Mouse (Mus musculus) lung, postnatal 0 days (tissue): ENCODE data around the gene Ssh2. TPM values are rescaled to one million over a fixed set of nuclear protein-coding genes. Genes with fewer than 3 reads are reported as not detected.

Experiments used
- ATAC-seq: fragments of 200-750 bp; cut with Nextera tagmentation; 2 replicates; pipeline ENCODE4 v1.8.0; 2017; ENCODE audit warnings: moderate library complexity
- DNase-seq: peaks from one replicate; pipeline ENCODE4 v3.0.0-alpha.2; 2016; ENCODE audit warnings: low spot score
- H3K27ac ChIP-seq: fragments of 300-500 bp; sonication (generic); 2 replicates; pipeline ENCODE4 v1.5.1; 2014; ENCODE audit warnings: antibody characterized with exemption, mild to moderate bottlenecking, low read length, mixed read lengths
- H3K27me3 ChIP-seq: fragments of 300-500 bp; sonication (generic); replicated peaks from 2 replicates; pipeline ENCODE4 v1.6.1; 2014; ENCODE audit warnings: low read length, mixed read lengths; ENCODE audit not compliant: insufficient read depth
- H3K36me3 ChIP-seq: fragments of 300-500 bp; sonication (generic); 2 replicates; pipeline ENCODE4 v1.6.1; 2014; ENCODE audit warnings: low read length, mixed read lengths; ENCODE audit not compliant: insufficient read depth
- H3K4me1 ChIP-seq: fragments of 300-500 bp; sonication (generic); 2 replicates; pipeline ENCODE4 v1.6.1; 2014; ENCODE audit warnings: antibody characterized with exemption, low read depth, low read length, mixed read lengths; ENCODE audit not compliant: insufficient read depth
- H3K4me2 ChIP-seq: fragments of 300-500 bp; sonication (generic); replicated peaks from 2 replicates; pipeline ENCODE4 v1.6.1; 2014; ENCODE audit warnings: low read depth, mild to moderate bottlenecking, low read length, moderate library complexity, mixed read lengths
- H3K4me3 ChIP-seq: fragments of 300-500 bp; sonication (generic); 2 replicates; pipeline ENCODE4 v1.5.1; 2014; ENCODE audit warnings: low read depth, low read length
- H3K9ac ChIP-seq: fragments of 300-500 bp; sonication (generic); replicated peaks from 2 replicates; pipeline ENCODE4 v1.6.1; 2014; ENCODE audit warnings: low read depth, mild to moderate bottlenecking
- H3K9me3 ChIP-seq: fragments of 300-500 bp; sonication (generic); 2 replicates; pipeline ENCODE4 v1.6.1; 2016; ENCODE audit warnings: low read length, mixed read lengths
- CTCF ChIP-seq: IDR thresholded peaks from 2 replicates; pipeline ENCODE4 v1.5.1; 2016; ENCODE audit warnings: antibody characterized with exemption, mild to moderate bottlenecking
- EP300 ChIP-seq: IDR thresholded peaks from 2 replicates; pipeline ENCODE4 v1.6.1; 2016; ENCODE audit warnings: antibody characterized with exemption, mild to moderate bottlenecking, control low read depth
- WGBS: fragments of 180-500 bp; shearing (Covaris S2); extraction: QIAGEN DNeasy Blood & Tissue Kit; methylation state at CpG from one replicate; pipeline ENCODE4 v1.1.7; 2014; 5-methylcytosine and 5-hydroxymethylcytosine counted together
- polyA plus RNA-seq: library from polyadenylated mRNA; unstranded; fragments of >200 nt; fragmentation: Nextera tagmentation; extraction: Ambion mirVana; gene quantifications from 2 replicates; pipeline ENCODE4 v1.2.1, GENCODE M21; 2015

The Ssh2 gene
- polyA plus RNA-seq, 1 experiment from 2014 or later: 13.2 TPM

DNA sequence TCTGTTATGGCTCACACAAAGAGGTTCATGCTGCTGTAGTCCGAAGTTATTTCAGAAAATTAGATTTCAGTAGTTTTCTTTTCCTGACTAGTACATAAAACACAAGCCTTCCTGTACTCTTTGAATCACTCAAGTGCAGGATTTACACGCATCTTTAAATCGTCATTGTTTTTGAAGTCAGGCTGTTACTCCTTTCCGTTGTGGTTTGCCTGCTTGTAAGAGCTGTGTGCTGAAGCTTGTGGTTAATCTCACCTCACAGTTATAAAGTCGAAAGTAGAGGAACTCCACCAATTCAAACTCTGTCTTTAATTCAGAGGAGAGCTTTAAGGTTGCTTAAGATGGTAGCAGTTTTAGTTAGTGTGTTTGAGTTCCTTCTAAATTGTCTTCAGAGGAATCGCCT, 132.9 kb downstream of the Ssh2 start:
- 14% methylated on average over 6 of the region's 6 CpGs for WGBS
- Histone ChIP-seq H3K36me3 (no peaks in the 10 kb centered on the region), H3K4me2 (peak overlapping the region; percentile 54), H3K9ac (peak overlapping the region; percentile 78), H3K4me3 (peak overlapping the region; percentile 86), H3K27me3 (no peaks in the 10 kb centered on the region), H3K4me1 (peaks cover 10% of the 10 kb centered on the region; the same call in 1 of the 2 replicates), H3K9me3 (no peaks in the 10 kb centered on the region), H3K27ac (0 out of 2 replicates have a peak overlapping the region, but pooled peaks have one; percentile 84)
- ATAC-seq (no peak), DNase-seq (peak; percentile 23)
- no peak for TF ChIP-seq EP300
- TF ChIP-seq CTCF: no peak

DNA sequence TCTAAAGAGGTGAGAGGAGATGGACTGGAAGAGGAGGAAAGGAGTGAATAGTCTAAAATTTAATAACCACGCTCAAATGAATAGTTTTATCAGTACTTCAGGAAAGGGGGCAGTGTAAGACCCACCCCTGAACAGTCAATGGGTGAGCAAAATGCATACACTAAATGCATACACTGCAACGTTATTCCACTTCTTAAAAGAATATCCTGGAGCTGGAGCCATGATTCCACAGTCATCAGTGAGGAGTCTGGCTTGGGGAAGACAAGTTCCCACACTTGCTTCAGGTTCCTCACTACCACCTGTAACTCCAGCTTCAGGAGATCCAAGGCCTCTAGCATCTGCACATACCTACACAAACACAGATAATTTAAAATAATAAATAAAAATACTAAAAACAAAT, 133.6 kb downstream of the Ssh2 start:
- H3K4me1 ChIP-seq: peaks cover 10% of the 10 kb centered on the region; the same call in 1 of the 2 replicates
- TF ChIP-seq CTCF (no peak), EP300 (no peak)
- no peak overlapping the region for H3K9ac ChIP-seq
- no peaks in the 10 kb centered on the region for H3K36me3 ChIP-seq
- DNase-seq (no peak), ATAC-seq (no peak)
- no peak overlapping the region for H3K27ac ChIP-seq
- 51% methylated on average over 2 of the region's 2 CpGs for WGBS
- peak overlapping the region; percentile 54 for H3K4me2 ChIP-seq
- H3K4me3 ChIP-seq: peak overlapping the region; percentile 86
- H3K27me3 ChIP-seq: no peaks in the 10 kb centered on the region
- H3K9me3 ChIP-seq: no peaks in the 10 kb centered on the region

DNA sequence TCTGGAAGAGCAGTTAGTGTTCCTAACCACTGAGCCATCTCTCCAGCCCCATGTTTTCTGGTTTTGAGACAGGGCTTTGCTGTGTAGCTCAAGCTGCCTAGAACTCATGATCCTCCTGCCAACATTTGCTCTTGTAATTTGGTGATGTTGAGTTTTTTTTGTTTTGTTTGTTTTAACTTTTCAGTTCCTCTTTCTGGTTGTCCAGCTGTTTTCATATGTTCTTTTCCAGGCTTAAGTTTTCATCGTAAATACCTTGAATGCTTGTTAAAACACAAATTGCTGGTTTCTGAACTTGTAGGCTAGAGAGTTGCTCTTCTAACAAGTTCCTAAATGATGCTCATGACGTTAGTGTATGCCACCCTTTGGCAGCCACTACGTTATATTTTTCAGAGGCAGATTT, 139.0 kb downstream of the Ssh2 start:
- WGBS: 57% methylated on average over 3 of the region's 3 CpGs
- H3K4me2 ChIP-seq: no peak overlapping the region
- no peak for TF ChIP-seq CTCF
- TF ChIP-seq EP300: no peak
- H3K27me3 ChIP-seq: no peaks in the 10 kb centered on the region
- DNase-seq (peak; percentile 16), ATAC-seq (no peak)
- no peaks in the 10 kb centered on the region for H3K9me3 ChIP-seq
- H3K4me3 ChIP-seq: no peak overlapping the region
- no peak overlapping the region for H3K9ac ChIP-seq
- no peak overlapping the region for H3K27ac ChIP-seq
- no peaks in the 10 kb centered on the region for H3K36me3 ChIP-seq
- H3K4me1 ChIP-seq: peaks cover 10% of the 10 kb centered on the region; the same call in 1 of the 2 replicates

DNA sequence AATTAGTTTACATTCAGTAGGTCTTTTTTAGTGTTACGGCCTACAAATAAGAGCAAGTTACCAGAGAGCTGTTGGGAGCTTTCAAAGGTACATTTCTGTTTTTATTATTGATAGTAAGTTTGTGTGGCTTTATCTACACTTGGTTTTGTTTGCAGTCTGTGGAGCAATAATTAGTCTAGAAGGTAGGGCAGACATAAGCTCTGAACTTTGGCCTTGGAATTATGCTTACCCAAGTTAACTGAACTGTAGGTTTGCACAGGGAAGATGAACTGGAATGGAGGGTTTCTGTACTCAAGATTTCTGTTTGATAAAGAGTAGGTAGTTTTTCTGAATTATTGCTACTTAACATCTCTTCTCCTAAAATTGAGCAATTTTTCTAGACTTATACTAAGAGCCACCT, 141.8 kb downstream of the Ssh2 start:
- H3K4me1 ChIP-seq: no peaks in the 10 kb centered on the region
- H3K9ac ChIP-seq: no peak overlapping the region
- no peaks in the 10 kb centered on the region for H3K36me3 ChIP-seq
- DNase-seq (no peak), ATAC-seq (no peak)
- WGBS: 98% methylated on average over 1 of the region's 1 CpGs
- TF ChIP-seq CTCF: no peak
- no peak overlapping the region for H3K27ac ChIP-seq
- H3K4me3 ChIP-seq: no peak overlapping the region
- H3K4me2 ChIP-seq: no peak overlapping the region
- H3K27me3 ChIP-seq: no peaks in the 10 kb centered on the region
- H3K9me3 ChIP-seq: no peaks in the 10 kb centered on the region

DNA sequence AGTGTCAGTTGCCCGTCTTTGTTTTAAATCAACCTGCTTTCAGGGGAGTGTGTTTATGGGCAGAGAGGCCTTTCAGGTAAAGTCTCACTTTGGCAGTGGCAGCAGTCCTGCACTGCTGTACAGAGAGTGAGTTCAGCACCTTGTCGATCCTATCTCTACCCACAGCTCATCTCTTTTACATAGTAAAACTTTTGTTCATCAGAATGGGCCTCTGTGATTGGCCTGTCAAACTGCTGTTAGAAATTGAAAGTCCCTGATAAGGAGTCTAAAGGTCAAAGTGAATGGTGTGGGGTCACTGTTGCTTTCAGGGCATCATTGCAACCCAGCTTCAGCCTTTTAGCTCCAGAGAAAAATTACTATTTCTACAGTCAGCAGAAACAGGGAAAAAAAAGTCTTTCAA, 147.4 kb downstream of the Ssh2 start:
- DNase-seq: no peak
- H3K36me3 ChIP-seq: no peaks in the 10 kb centered on the region
- WGBS: 63% methylated on average over 2 of the region's 2 CpGs
- no peak overlapping the region for H3K4me2 ChIP-seq
- H3K27ac ChIP-seq: no peak overlapping the region
- H3K9me3 ChIP-seq: no peaks in the 10 kb centered on the region
- no peak overlapping the region for H3K9ac ChIP-seq
- H3K27me3 ChIP-seq: no peaks in the 10 kb centered on the region
- peaks cover 7% of the 10 kb centered on the region; the same call in 1 of the 2 replicates for H3K4me1 ChIP-seq
- TF ChIP-seq EP300: no peak
- TF ChIP-seq CTCF: no peak
- H3K4me3 ChIP-seq: no peak overlapping the region
- ATAC-seq: no peak

DNA sequence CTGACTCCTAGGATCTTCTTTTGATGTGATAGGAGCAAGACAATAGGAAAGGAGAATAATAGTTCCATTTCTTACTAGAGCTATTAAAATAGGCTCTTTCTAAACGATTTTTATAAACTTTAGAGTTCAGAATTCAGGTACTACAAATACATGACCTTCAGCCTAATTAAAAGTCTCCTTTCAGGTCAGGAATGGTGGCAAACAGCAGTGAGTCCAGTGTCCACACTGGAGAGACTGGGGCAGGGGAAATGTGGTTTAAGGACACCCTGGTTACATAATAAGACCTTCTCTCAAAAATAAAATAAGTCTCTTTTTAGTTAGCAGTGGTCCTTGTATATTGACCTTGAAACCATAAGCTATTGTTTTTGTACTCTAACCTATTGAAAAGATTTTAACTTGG, 148.3 kb downstream of the Ssh2 start:
- H3K4me3 ChIP-seq: no peak overlapping the region
- no peak overlapping the region for H3K27ac ChIP-seq
- no peaks in the 10 kb centered on the region for H3K27me3 ChIP-seq
- TF ChIP-seq EP300: no peak
- no peaks in the 10 kb centered on the region for H3K36me3 ChIP-seq
- ATAC-seq: no peak
- no peak overlapping the region for H3K4me2 ChIP-seq
- no peaks in the 10 kb centered on the region for H3K9me3 ChIP-seq
- 48% methylated on average over 1 of the region's 1 CpGs for WGBS
- H3K4me1 ChIP-seq: peaks cover 10% of the 10 kb centered on the region; the same call in 1 of the 2 replicates
- DNase-seq: no peak
- H3K9ac ChIP-seq: no peak overlapping the region
